Mouse (Mus musculus) bone marrow, adult 2 months (tissue): ENCODE results near the gene Tsc22d3. TPM values are rescaled to one million over a fixed set of nuclear protein-coding genes. Genes with fewer than 3 reads are reported as not detected.
"Not testable (repeated sequence)": the region's sequence is repeated elsewhere in the genome, so short reads cannot be mapped to it uniquely, and the experiment has no call there.

Experiments
- H3K27ac ChIP-seq: fragments of 200-500 bp; 2 replicates; pipeline ENCODE4 v1.5.1; 2012; ENCODE audit warnings: low read depth, mild to moderate bottlenecking, control low read depth, inconsistent platforms, low read length; ENCODE audit not compliant: control insufficient read depth, poor library complexity, insufficient read depth
- H3K4me1 ChIP-seq: fragments of 200-500 bp; 2 replicates; pipeline ENCODE4 v1.6.1; 2011; ENCODE audit warnings: low read length; ENCODE audit not compliant: control insufficient read depth, insufficient read depth
- H3K4me3 ChIP-seq: fragments of 200-500 bp; replicated peaks from 2 replicates; pipeline ENCODE3; 2011; ENCODE audit warnings: mild to moderate bottlenecking, low read depth, low read length, control low read depth; ENCODE audit not compliant: control insufficient read depth
- CTCF ChIP-seq: fragments of 200-500 bp; IDR thresholded peaks from 2 replicates; pipeline ENCODE4 v1.5.1; 2011; ENCODE audit warnings: low read length, control low read depth; ENCODE audit not compliant: control insufficient read depth, insufficient read depth
- POLR2A ChIP-seq: fragments of 200-500 bp; IDR thresholded peaks from 2 replicates; pipeline ENCODE4 v1.6.1; 2011; ENCODE audit warnings: low read depth, mild to moderate bottlenecking, control low read depth, low read length, borderline replicate concordance; ENCODE audit not compliant: control insufficient read depth
- WGBS: fragments of 180-500 bp; shearing (Covaris S2); methylation state at CpG from one replicate; pipeline ENCODE4 v1.1.7; 2018; 5-methylcytosine and 5-hydroxymethylcytosine counted together
- polyA plus RNA-seq: library from polyadenylated mRNA; stranded (reverse); fragments of >200 nt; gene quantifications from 2 replicates; pipeline ENCODE4 v1.2.4, GENCODE M21; 2011; ENCODE audit warnings: low replicate concordance; ENCODE audit not compliant: missing spikeins, insufficient read depth, insufficient read length

The Tsc22d3 gene
- polyA plus RNA-seq, 1 experiment = 59.6 TPM

DNA sequence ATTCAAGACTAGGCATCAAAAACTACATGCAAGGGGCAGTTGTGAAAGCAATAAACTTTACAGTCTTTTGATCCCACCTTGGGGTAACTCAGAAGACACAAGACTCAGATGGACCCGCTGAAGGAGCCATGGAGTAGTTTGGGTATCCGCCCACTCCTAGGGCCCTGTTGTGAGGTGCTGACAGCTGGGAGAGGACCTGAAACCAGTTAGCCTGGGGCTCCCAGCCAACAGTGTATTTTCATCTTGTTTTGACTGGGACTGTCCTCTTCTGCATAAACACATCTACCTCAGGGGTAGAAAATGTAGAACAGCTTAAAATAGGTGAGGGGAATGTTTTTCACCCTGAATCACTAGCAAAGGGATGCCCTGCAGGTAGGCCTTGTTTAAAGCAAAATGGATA is 44.5 kb downstream of the Tsc22d3 start:
- no peak for TF ChIP-seq POLR2A
- no peak for TF ChIP-seq CTCF
- WGBS = 81% methylated on average over 2 of the region's 2 CpGs
- Histone ChIP-seq H3K27ac (no peak overlapping the region), H3K4me1 (no peaks in the 10 kb centered on the region), H3K4me3 (no peak overlapping the region)

DNA sequence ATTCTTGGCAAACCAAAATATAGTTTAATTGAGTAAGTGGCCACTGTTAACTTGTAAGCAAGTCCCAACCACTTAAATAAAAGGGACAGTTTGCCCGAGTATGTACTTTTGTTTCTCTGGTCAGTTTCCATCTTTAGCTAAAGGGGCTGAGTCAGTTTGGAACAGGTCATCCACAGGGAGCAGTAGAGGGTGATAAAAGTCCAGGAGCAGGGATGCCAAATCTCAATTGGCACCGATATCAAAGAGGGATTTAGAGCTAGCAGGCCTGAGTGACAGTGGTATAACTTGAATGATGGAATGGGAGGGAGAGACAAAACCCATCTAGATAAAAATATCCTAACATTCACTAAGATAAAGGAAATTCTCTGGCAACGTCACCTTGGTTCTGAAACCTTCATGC is 45.0 kb downstream of the Tsc22d3 start:
- Histone ChIP-seq H3K27ac (no peak overlapping the region), H3K4me3 (no peak overlapping the region), H3K4me1 (no peaks in the 10 kb centered on the region)
- 81% methylated on average over 3 of the region's 3 CpGs for WGBS
- TF ChIP-seq CTCF (no peak), POLR2A (no peak)

DNA sequence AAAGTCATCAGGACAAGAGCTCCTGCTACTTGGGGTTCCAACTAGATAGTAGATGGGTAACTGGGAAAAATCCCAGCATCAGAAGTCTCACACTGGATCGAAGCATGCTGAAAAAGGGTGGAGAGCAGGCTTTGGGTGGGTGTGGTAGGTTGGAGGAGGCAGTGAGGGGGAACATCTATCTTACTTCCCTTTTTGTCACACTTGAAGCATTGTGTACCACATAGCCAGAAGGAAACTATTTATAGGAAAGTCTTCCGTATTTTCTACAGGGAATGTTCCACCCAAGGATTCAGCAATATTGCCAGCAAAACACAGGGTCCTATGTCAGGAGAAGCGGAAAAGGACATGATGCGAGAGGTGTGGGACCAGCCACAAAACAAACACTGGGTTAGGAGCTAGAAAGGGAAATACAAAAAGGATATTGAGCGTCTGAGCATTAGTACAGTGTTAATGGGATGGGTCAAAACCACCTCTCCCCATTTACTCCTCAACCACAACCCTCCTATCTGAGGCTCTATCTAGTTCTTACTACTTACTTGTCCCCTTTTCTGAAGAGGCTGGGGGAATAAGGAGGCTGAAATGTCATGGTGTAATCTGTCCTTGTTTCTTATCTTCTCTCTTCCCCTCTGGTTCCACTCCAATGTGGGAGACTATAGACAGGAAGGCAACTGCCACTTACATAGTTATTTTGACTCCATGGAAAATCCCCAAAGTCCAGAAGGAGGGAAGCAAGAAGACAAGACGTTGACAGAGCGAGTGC is 52.6 kb downstream of the Tsc22d3 start:
- no peak overlapping the region for H3K27ac ChIP-seq
- H3K4me3 ChIP-seq = no peak overlapping the region
- no peaks in the 10 kb centered on the region; the same call in 1 of the 2 replicates for H3K4me1 ChIP-seq
- 45% methylated on average over 7 of the region's 7 CpGs for WGBS
- TF ChIP-seq POLR2A = no peak
- TF ChIP-seq CTCF = no peak

DNA sequence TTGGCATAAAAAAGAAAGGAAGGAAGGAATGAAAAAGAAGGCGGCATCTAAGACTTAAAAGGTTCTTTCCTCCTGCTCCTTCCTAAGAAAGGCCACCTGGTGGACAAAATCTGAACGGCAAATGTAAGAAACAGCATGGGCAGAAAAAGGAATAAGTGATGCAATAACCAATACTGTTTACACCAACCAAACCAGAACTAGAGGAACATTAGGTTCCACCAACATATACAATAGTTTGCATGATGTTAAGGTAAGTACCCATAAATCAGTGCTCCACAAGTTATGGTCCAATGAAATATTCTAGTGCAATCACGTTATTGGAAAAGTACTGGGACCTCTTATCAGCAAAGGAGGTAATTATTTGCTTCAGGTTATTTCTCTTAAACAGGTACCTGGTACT is 55.7 kb downstream of the Tsc22d3 start:
- Histone ChIP-seq H3K27ac (no peak overlapping the region), H3K4me3 (no peak overlapping the region), H3K4me1 (no peaks in the 10 kb centered on the region; the same call in 1 of the 2 replicates)
- WGBS = 31% methylated on average over 3 of the region's 3 CpGs
- TF ChIP-seq CTCF (peak; percentile 27; the same call in 1 of the 2 replicates), POLR2A (no peak)

DNA sequence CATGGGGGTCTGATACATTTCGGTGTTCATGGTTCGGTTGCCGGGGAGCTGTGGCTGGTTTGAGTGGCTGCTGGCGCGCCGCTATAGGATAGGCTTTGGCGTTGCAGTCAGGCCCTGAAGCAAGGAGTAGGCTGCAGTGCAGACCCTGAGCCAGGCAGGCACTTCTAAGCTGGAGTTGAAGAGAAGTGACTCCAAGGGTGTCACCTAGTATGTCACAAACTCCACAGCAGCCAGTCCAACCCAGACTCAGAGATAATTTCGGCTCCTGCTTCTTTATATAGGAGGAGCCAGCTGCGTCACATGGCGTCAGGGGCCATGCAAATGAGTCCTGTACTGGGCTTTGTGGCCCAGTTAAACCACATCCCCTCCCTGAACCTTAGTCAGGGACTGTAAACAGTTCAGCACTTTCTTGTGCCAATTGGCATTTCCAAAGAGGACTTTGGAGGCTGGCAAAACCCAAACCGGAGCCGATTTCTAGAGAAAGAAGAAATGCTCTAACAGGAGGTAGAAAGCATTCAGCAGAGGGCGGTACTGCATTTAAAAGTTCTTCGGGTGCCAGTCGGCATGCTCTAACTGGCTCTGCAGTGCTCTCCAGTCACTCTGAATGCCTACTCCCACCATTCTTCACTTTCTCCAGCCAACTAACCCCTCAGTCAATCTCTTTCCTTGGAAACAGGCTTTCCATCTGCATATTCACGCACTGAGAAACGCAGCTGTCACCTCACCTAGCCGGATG is 57.4 kb downstream of the Tsc22d3 start:
- peak overlapping the region; percentile 99 for H3K27ac ChIP-seq
- H3K4me3 ChIP-seq = peak overlapping the region; percentile 84
- 28% methylated on average over 18 of the region's 18 CpGs for WGBS
- TF ChIP-seq POLR2A (peak; percentile 87), CTCF (no peak)
- H3K4me1 ChIP-seq = no peaks in the 10 kb centered on the region; the same call in 1 of the 2 replicates

DNA sequence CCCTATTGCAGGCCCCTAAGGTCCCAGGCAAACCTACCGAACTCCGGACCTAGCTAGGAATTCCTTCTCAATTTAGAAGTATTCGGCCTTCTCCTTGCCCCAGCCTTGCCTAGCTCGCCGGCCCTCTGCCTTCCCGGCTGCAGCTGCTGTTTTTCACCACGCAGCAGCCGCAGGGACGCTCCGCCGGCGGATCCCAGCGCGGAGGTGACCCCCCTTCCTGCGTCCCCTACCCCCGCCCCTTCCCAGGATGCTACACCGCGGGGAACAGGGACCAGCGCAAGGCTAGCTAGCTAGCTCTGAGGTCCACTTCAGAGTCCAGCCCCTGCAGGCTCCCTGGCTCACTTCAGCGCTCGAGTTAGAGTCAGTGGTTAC is 58.0 kb downstream of the Tsc22d3 start:
- no peak for TF ChIP-seq CTCF
- no peak for TF ChIP-seq POLR2A
- Histone ChIP-seq H3K4me3 (peak overlapping the region; percentile 84), H3K27ac (peak overlapping the region; percentile 99), H3K4me1 (no peaks in the 10 kb centered on the region; the same call in 1 of the 2 replicates)
- 4% methylated on average over 21 of the region's 21 CpGs for WGBS

DNA sequence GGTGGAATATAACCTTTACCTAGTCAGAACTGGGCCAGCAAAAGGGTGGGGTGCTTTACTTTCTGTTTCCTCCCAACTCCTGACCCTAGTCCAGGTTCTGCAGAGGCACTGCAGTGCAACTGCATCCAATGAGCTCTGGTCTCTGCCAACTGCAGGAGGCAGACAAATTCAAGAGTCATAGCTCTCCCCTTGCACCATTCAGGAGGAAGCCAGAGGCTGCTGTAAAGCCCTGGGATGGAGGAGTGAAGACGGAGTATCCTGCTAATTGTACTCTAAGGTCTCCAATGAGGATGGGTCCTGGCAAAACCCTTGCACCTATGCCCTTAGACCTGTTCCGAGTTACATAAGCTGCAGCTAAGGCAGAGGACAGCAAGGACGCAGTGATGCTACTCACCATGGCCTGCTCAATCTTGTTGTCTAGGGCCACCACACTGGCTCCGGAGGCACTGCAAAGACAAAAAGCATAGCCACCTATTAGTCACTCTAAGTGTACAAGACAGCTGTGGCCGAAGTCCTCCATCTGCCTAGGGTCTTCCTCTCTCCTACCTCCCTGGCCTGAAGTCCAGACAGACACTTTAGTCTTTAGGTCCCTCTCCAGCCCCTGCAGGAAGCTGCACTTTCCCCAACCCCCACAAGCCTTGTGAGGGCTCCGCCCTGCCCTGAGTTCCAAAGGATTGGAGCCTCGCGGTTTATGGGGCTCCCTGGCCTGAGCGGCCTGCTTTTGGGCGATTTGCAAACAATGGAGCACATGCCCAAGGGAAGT is 58.6 kb downstream of the Tsc22d3 start:
- no peak for TF ChIP-seq POLR2A
- TF ChIP-seq CTCF = no peak
- H3K27ac ChIP-seq = peak overlapping the region; percentile 99
- WGBS = 18% methylated on average over 10 of the region's 10 CpGs

DNA sequence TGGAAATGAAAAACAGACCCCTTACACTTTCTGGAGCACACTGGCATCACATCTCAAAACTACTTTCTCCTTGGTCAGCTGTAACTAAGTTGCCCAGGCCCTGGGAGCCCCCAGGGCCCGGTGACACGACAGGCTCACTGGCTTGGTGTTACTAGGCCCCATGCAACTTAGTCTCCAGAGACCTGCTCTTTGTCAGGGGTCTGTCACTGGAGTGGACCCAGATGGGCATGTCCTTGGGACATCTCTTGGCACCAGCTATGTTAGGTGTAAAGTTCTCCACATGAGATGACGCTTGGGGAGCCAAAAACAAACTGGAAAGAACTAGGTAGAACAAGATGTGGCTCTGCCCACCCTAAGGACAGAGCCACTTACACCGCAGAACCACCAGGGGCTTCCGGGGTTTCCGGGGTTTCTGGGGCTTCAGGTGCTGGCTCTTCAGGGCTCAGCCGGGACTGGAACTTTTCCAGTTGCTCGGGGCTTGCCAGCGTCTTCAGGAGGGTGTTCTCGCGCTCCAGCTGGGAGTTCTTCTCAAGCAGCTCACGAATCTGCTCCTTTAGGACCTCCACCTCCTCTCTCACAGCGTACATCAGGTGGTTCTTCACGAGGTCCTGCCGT is 59.9 kb downstream of the Tsc22d3 start:
- peak overlapping the region; percentile 84 for H3K4me3 ChIP-seq
- no peaks in the 10 kb centered on the region; the same call in 1 of the 2 replicates for H3K4me1 ChIP-seq
- peak overlapping the region; percentile 85 for H3K27ac ChIP-seq
- TF ChIP-seq CTCF (no peak), POLR2A (no peak)
- 24% methylated on average over 15 of the region's 15 CpGs for WGBS

More for the DNA sequence above, 58.6 kb downstream of the Tsc22d3 start:
- Histone ChIP-seq H3K4me1 (no peaks in the 10 kb centered on the region; the same call in 1 of the 2 replicates), H3K4me3 (peak overlapping the region; percentile 84)

DNA sequence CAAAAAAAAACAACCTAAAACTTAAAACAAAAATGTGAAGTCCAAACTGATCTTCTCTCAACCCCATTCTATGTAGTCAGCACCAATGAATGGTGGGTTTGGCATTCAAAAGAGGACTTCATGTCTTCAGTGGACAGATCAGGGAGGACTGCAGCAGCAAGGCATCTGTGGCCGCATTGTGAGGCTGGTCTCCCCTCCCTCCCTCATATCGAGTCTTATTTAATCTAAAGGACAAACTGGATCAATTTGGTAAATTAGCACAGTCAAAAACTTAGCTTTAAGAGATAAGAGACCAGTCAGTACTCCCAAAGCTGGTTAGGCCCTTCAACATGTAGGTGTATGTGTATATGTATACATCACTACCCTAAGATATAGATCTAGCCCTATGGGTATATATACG is 60.6 kb downstream of the Tsc22d3 start:
- H3K27ac ChIP-seq, H3K4me3 ChIP-seq, H3K4me1 ChIP-seq: not testable (repeated sequence)
- WGBS = 74% methylated on average over 3 of the region's 3 CpGs
